Mouse (Mus musculus): ENCODE measurements around the gene Ndufaf2. TPM values are rescaled to one million over a fixed set of nuclear protein-coding genes. Genes with fewer than 3 reads are reported as not detected.
A peak's percentile ranks its signal among the peaks of the same experiment; 100 is the strongest.

The Ndufaf2 gene
- polyA plus RNA-seq, 1 experiment from 2014 or later = 69.3 TPM

- Histone ChIP-seq H3K4me1 (no peaks in the 10 kb centered on the region), H3K4me3 (no peak overlapping the region), H3K27ac (no peak overlapping the region), H3K9me3 (replicated peaks) (no peaks in the 10 kb centered on the region), H3K4me2 (replicated peaks) (no peak overlapping the region), H3K27me3 (no peaks in the 10 kb centered on the region), H3K9ac (no peak overlapping the region), H3K36me3 (peaks cover 33% of the 10 kb centered on the region)
- ATAC-seq (ENCODE audit: low FRiP score) = no peak
- WGBS = 90% methylated on average over 1 of the region's 1 CpGs
Measured at GRCm38 (mm10) chr13:108170002-108170401, 11.6 kb upstream of the Ndufaf2 start.

GRCm38 (mm10) chr13:108164621-108165020 is 6.2 kb upstream of the Ndufaf2 start:
- H3K4me1 ChIP-seq = peaks cover 3% of the 10 kb centered on the region
- H3K27me3 ChIP-seq = no peaks in the 10 kb centered on the region
- ATAC-seq (ENCODE audit: low FRiP score) = no peak
- H3K4me3 ChIP-seq = no peak overlapping the region
- H3K9me3 ChIP-seq (replicated peaks) = no peaks in the 10 kb centered on the region
- no peak overlapping the region for H3K27ac ChIP-seq
- H3K9ac ChIP-seq = no peak overlapping the region
- H3K36me3 ChIP-seq = peaks cover 11% of the 10 kb centered on the region
- no peak overlapping the region for H3K4me2 ChIP-seq (replicated peaks)
- WGBS = 89% methylated on average over 3 of the region's 3 CpGs

DNA sequence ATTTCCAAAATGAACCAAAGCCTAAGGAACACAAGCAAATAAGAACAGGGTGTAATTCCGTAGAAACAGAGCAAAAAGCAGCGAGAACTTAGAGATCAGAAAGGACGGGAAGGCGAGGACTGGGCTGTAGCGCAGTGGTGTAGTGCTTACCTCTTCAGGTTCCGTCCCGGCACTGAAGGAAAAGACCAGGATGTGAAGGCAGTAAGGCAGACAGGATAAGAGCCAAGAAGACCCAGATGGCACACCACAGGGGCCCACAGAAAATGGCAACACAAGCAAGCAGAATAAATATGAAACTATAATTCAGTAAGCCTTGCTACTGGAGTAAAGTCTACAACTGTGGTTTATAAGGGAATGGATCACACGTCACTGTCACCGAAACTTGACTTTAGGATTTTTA is 5.5 kb upstream of the Ndufaf2 start:
- 96% methylated on average over 9 of the region's 9 CpGs for WGBS
- no peak for ATAC-seq (ENCODE audit: low FRiP score)
- no peak overlapping the region for H3K9ac ChIP-seq

GRCm38 (mm10) chr13:108159963-108160362 is 1.5 kb upstream of the Ndufaf2 start:
- H3K27ac ChIP-seq = no peak overlapping the region
- no peak overlapping the region for H3K4me3 ChIP-seq
- H3K9ac ChIP-seq = no peak overlapping the region
- peaks cover 8% of the 10 kb centered on the region for H3K36me3 ChIP-seq
- 78% methylated on average over 7 of the region's 7 CpGs for WGBS
- peaks cover 15% of the 10 kb centered on the region for H3K4me1 ChIP-seq
- no peaks in the 10 kb centered on the region for H3K27me3 ChIP-seq
- no peaks in the 10 kb centered on the region for H3K9me3 ChIP-seq (replicated peaks)
- ATAC-seq (ENCODE audit: low FRiP score) = no peak
- H3K4me2 ChIP-seq (replicated peaks) = no peak overlapping the region

More for the DNA sequence above, 5.5 kb upstream of the Ndufaf2 start:
- Histone ChIP-seq H3K27ac (no peak overlapping the region), H3K4me3 (no peak overlapping the region), H3K9me3 (replicated peaks) (no peaks in the 10 kb centered on the region), H3K27me3 (no peaks in the 10 kb centered on the region), H3K4me1 (peaks cover 9% of the 10 kb centered on the region), H3K4me2 (replicated peaks) (no peak overlapping the region), H3K36me3 (peaks cover 8% of the 10 kb centered on the region)

- ATAC-seq (ENCODE audit: low FRiP score) = no peak
- no peaks in the 10 kb centered on the region for H3K27me3 ChIP-seq
- H3K4me3 ChIP-seq = peak overlapping the region; percentile 87
- H3K9me3 ChIP-seq (replicated peaks) = no peaks in the 10 kb centered on the region
- peak overlapping the region; percentile 77 for H3K9ac ChIP-seq
- H3K36me3 ChIP-seq = peaks cover 8% of the 10 kb centered on the region
- no peak overlapping the region for H3K27ac ChIP-seq
- H3K4me2 ChIP-seq (replicated peaks) = peak overlapping the region; percentile 83
- WGBS = 8% methylated on average over 8 of the region's 8 CpGs
- peaks cover 15% of the 10 kb centered on the region for H3K4me1 ChIP-seq
Measured at GRCm38 (mm10) chr13:108159241-108159575, 785 bp upstream of the Ndufaf2 start.

GRCm38 (mm10) chr13:108157732-108158464 is 525 bp downstream of the Ndufaf2 start:
- 1% methylated on average over 39 of the region's 42 CpGs for WGBS
- Histone ChIP-seq H3K9ac (peak overlapping the region; percentile 77), H3K4me1 (peaks cover 15% of the 10 kb centered on the region), H3K36me3 (peaks cover 8% of the 10 kb centered on the region), H3K27me3 (no peaks in the 10 kb centered on the region), H3K27ac (no peak overlapping the region; the same call in 1 of the 2 replicates), H3K9me3 (replicated peaks) (no peaks in the 10 kb centered on the region), H3K4me2 (replicated peaks) (peak overlapping the region; percentile 83), H3K4me3 (peak overlapping the region; percentile 87)
- ATAC-seq (ENCODE audit: low FRiP score) = peak; percentile 76

- no peak overlapping the region for H3K27ac ChIP-seq
- H3K9ac ChIP-seq = no peak overlapping the region
- H3K36me3 ChIP-seq = peaks cover 8% of the 10 kb centered on the region
- WGBS = 83% methylated on average over 2 of the region's 2 CpGs
- H3K4me1 ChIP-seq = peaks cover 15% of the 10 kb centered on the region
- no peaks in the 10 kb centered on the region for H3K27me3 ChIP-seq
- no peak for ATAC-seq (ENCODE audit: low FRiP score)
- no peaks in the 10 kb centered on the region for H3K9me3 ChIP-seq (replicated peaks)
- 0 out of 2 replicates have a peak overlapping the region, but pooled peaks have one; percentile 87 for H3K4me3 ChIP-seq
- no peak overlapping the region; the same call in 1 of the 2 replicates for H3K4me2 ChIP-seq (replicated peaks)
Measured at GRCm38 (mm10) chr13:108157156-108157555, 1.3 kb downstream of the Ndufaf2 start.

- Histone ChIP-seq H3K27me3 (no peaks in the 10 kb centered on the region), H3K36me3 (no peaks in the 10 kb centered on the region), H3K27ac (no peak overlapping the region), H3K4me3 (no peak overlapping the region), H3K9ac (no peak overlapping the region), H3K4me1 (peaks cover 6% of the 10 kb centered on the region), H3K9me3 (replicated peaks) (no peaks in the 10 kb centered on the region), H3K4me2 (replicated peaks) (no peak overlapping the region)
- no peak for ATAC-seq (ENCODE audit: low FRiP score)
- 68% methylated on average over 8 of the region's 8 CpGs for WGBS
Measured at GRCm38 (mm10) chr13:108152650-108153372, 5.6 kb downstream of the Ndufaf2 start.

GRCm38 (mm10) chr13:108151782-108152181 is 6.6 kb downstream of the Ndufaf2 start:
- Histone ChIP-seq H3K9me3 (replicated peaks) (no peaks in the 10 kb centered on the region), H3K4me3 (no peak overlapping the region), H3K9ac (no peak overlapping the region), H3K27me3 (no peaks in the 10 kb centered on the region), H3K4me2 (replicated peaks) (no peak overlapping the region), H3K36me3 (no peaks in the 10 kb centered on the region), H3K27ac (no peak overlapping the region), H3K4me1 (0 out of 2 replicates have a peak, but pooled peaks cover 2% of the 10 kb centered on the region)
- no peak for ATAC-seq (ENCODE audit: low FRiP score)

- H3K9ac ChIP-seq = no peak overlapping the region
- 91% methylated on average over 8 of the region's 8 CpGs for WGBS
- no peak for ATAC-seq (ENCODE audit: low FRiP score)
- H3K27me3 ChIP-seq = no peaks in the 10 kb centered on the region
- no peaks in the 10 kb centered on the region for H3K4me1 ChIP-seq
- no peak overlapping the region for H3K4me2 ChIP-seq (replicated peaks)
- H3K4me3 ChIP-seq = no peak overlapping the region
- H3K36me3 ChIP-seq = no peaks in the 10 kb centered on the region
- H3K27ac ChIP-seq = no peak overlapping the region
- H3K9me3 ChIP-seq (replicated peaks) = no peaks in the 10 kb centered on the region
Measured at GRCm38 (mm10) chr13:108144086-108144485, 14.3 kb downstream of the Ndufaf2 start.

GRCm38 (mm10) chr13:108138403-108138977 is 19.9 kb downstream of the Ndufaf2 start:
- WGBS = 90% methylated on average over 5 of the region's 5 CpGs
- ATAC-seq (ENCODE audit: low FRiP score) = no peak

GRCm38 (mm10) chr13:108135617-108136016 is 22.8 kb downstream of the Ndufaf2 start:
- no peak for ATAC-seq (ENCODE audit: low FRiP score)
- WGBS = 83% methylated on average over 6 of the region's 6 CpGs
- no peak overlapping the region for H3K4me3 ChIP-seq
- H3K36me3 ChIP-seq = no peaks in the 10 kb centered on the region
- no peak overlapping the region for H3K9ac ChIP-seq
- no peaks in the 10 kb centered on the region for H3K9me3 ChIP-seq (replicated peaks)
- 0 out of 2 replicates have a peak, but pooled peaks cover 3% of the 10 kb centered on the region for H3K4me1 ChIP-seq
- no peaks in the 10 kb centered on the region for H3K27me3 ChIP-seq
- no peak overlapping the region for H3K4me2 ChIP-seq (replicated peaks)
- H3K27ac ChIP-seq = no peak overlapping the region

More at GRCm38 (mm10) chr13:108138403-108138977, 19.9 kb downstream of the Ndufaf2 start:
- H3K4me2 ChIP-seq (replicated peaks) = no peak overlapping the region
- no peak overlapping the region for H3K4me3 ChIP-seq
- H3K36me3 ChIP-seq = no peaks in the 10 kb centered on the region
- H3K27me3 ChIP-seq = no peaks in the 10 kb centered on the region
- no peak overlapping the region for H3K27ac ChIP-seq
- no peaks in the 10 kb centered on the region for H3K4me1 ChIP-seq
- no peak overlapping the region for H3K9ac ChIP-seq
- no peaks in the 10 kb centered on the region for H3K9me3 ChIP-seq (replicated peaks)

All from hindbrain, embryonic 12.5 days (tissue).